Mouse (Mus musculus): ENCODE data around the gene Lypd9. TPM values are rescaled to one million over a fixed set of nuclear protein-coding genes. Genes with fewer than 3 reads are reported as not detected.
"Not testable (repeated sequence)": the region's sequence is repeated elsewhere in the genome, so short reads cannot be mapped to it uniquely, and the experiment has no call there.

The Lypd9 gene
- not detected for polyA plus RNA-seq (2012; fragmentation: generic; extraction: Trizol)
- long read RNA-seq, experiment 1, result 0 reads
- long read RNA-seq, experiment 2, result 0 reads

DNA sequence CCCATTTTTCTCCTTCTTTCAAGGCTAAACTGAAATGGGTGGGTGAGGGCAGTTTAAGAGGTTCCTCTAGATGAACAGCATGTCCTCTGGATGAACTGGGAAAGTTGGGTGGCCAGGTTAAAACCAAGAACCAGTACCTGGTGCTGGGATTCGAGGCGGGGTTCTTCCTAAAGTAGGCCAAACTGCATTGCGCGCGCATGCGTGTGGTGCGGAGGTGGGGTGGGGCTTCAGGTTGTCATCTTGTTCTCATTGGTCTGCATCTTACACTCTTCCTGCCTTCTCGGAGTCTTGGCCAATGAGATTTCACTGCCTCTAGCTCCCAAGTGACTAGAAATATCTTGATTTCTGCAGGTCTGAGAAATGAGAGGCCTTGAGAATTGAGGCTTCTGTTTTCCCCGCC, at the start of gene Lypd9:
Gene Lypd9 (minus strand): TSS at position 165 of the 400 bp plus-strand sequence.
- no peaks in the 10 kb centered on the region for H3K79me2 ChIP-seq (ENCODE audit: control insufficient read depth, insufficient read depth)
- H3K79me3 ChIP-seq (ENCODE audit: low read depth), result no peaks in the 10 kb centered on the region
- H3K4me3 ChIP-seq (ENCODE audit: insufficient read depth, poor library complexity, severe bottlenecking), result no peak within 1 kb of the TSS
- no peak for TF ChIP-seq MYOD1 (IDR thresholded peaks at IDR 0.05; ENCODE audit: control insufficient read depth, insufficient read length, low read depth)
- no peak for TF ChIP-seq CEBPB (IDR thresholded peaks at IDR 0.05; ENCODE audit: low read depth)
- TF ChIP-seq MYOG (IDR thresholded peaks at IDR 0.05; ENCODE audit: control insufficient read depth, extremely low read depth, insufficient read length), result no peak
- TF ChIP-seq FOSL1 (IDR thresholded peaks at IDR 0.05; ENCODE audit: insufficient read depth, low read length, poor library complexity, severe bottlenecking), result no peak
- no peak for TF ChIP-seq USF1 (IDR thresholded peaks at IDR 0.05; ENCODE audit: low read depth)
- no peak for TF ChIP-seq MAX (IDR thresholded peaks at IDR 0.05)
- no peak for TF ChIP-seq CTCF (IDR thresholded peaks at IDR 0.05; ENCODE audit: control insufficient read depth, insufficient read depth, insufficient read length)
- H3K36me3 ChIP-seq (ENCODE audit: control insufficient read depth, insufficient read depth), result no peaks in the 10 kb centered on the region
- H3ac ChIP-seq (ENCODE audit: control insufficient read depth, insufficient read length, low read depth), result no peak within 1 kb of the TSS
- no peaks in the 10 kb centered on the region for H3K27me3 ChIP-seq (ENCODE audit: control insufficient read depth, insufficient read depth, insufficient read length)

- not testable (repeated sequence) for H3K27me3 ChIP-seq (ENCODE audit: control insufficient read depth, insufficient read depth, insufficient read length)
Measured at GRCm38 (mm10) chr11:58502472-58502871, 49.7 kb upstream of the Lypd9 start, which contains the start of gene Olfr331. Olfr331 (minus strand) TSS chr11:58502572.

GRCm38 (mm10) chr11:58499290-58499689, 46.6 kb upstream of the Lypd9 start:
- no peaks in the 10 kb centered on the region for H3K27me3 ChIP-seq (ENCODE audit: control insufficient read depth, insufficient read depth, insufficient read length)
- no peaks in the 10 kb centered on the region for H3K36me3 ChIP-seq (ENCODE audit: control insufficient read depth, insufficient read depth)
- no peak overlapping the region for H3ac ChIP-seq (ENCODE audit: control insufficient read depth, insufficient read length, low read depth)
- no peak for TF ChIP-seq USF1 (IDR thresholded peaks at IDR 0.05; ENCODE audit: low read depth)
- no peak for TF ChIP-seq MYOD1 (IDR thresholded peaks at IDR 0.05; ENCODE audit: control insufficient read depth, insufficient read length, low read depth)
- TF ChIP-seq CEBPB (IDR thresholded peaks at IDR 0.05; ENCODE audit: low read depth), result no peak
- TF ChIP-seq CTCF (IDR thresholded peaks at IDR 0.05; ENCODE audit: control insufficient read depth, insufficient read depth, insufficient read length), result no peak
- TF ChIP-seq MAX (IDR thresholded peaks at IDR 0.05), result no peak
- TF ChIP-seq FOSL1 (IDR thresholded peaks at IDR 0.05; ENCODE audit: insufficient read depth, low read length, poor library complexity, severe bottlenecking), result no peak
- H3K79me3 ChIP-seq (ENCODE audit: low read depth), result no peaks in the 10 kb centered on the region
- no peaks in the 10 kb centered on the region for H3K79me2 ChIP-seq (ENCODE audit: control insufficient read depth, insufficient read depth)
- H3K4me3 ChIP-seq (ENCODE audit: insufficient read depth, poor library complexity, severe bottlenecking), result no peak overlapping the region

More at GRCm38 (mm10) chr11:58502472-58502871, 49.7 kb upstream of the Lypd9 start, which contains the start of gene Olfr331:
- not testable (repeated sequence) for H3ac ChIP-seq (ENCODE audit: control insufficient read depth, insufficient read length, low read depth); H3K36me3 ChIP-seq (ENCODE audit: control insufficient read depth, insufficient read depth); H3K79me2 ChIP-seq (ENCODE audit: control insufficient read depth, insufficient read depth); H3K79me3 ChIP-seq (ENCODE audit: low read depth); H3K4me3 ChIP-seq (ENCODE audit: insufficient read depth, poor library complexity, severe bottlenecking)

DNA sequence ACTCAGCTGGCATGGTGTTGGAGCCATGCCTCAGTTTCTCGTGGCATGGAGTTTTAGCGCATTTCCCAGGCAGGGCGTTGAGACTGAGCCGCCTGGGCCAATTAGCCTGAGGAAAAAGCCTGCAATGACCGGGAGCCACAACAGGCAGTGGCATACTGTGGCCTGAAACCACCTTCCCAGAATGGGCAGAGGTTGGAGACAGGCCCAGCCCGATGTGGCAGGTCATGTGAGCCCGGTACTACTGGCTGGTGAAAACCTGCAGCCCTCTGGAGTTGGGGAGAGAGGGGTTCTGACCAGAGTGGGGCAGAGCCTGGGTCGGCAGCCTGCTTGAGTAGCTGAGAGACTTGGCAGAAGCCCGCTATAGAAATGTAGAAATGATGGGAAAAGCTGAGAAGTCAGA, 46.0 kb upstream of the Lypd9 start:
- Histone ChIP-seq H3K79me3 (ENCODE audit: low read depth) (no peaks in the 10 kb centered on the region), H3K36me3 (ENCODE audit: control insufficient read depth, insufficient read depth) (no peaks in the 10 kb centered on the region), H3K4me3 (ENCODE audit: insufficient read depth, poor library complexity, severe bottlenecking) (no peak overlapping the region), H3K27me3 (ENCODE audit: control insufficient read depth, insufficient read depth, insufficient read length) (no peaks in the 10 kb centered on the region), H3K79me2 (ENCODE audit: control insufficient read depth, insufficient read depth) (no peaks in the 10 kb centered on the region), H3ac (ENCODE audit: control insufficient read depth, insufficient read length, low read depth) (no peak overlapping the region)
- TF ChIP-seq FOSL1 (IDR thresholded peaks at IDR 0.05; ENCODE audit: insufficient read depth, low read length, poor library complexity, severe bottlenecking) (no peak), CTCF (IDR thresholded peaks at IDR 0.05; ENCODE audit: control insufficient read depth, insufficient read depth, insufficient read length) (no peak), MAX (IDR thresholded peaks at IDR 0.05) (no peak), MYOD1 (IDR thresholded peaks at IDR 0.05; ENCODE audit: control insufficient read depth, insufficient read length, low read depth) (no peak), MYOG (IDR thresholded peaks at IDR 0.05; ENCODE audit: control insufficient read depth, extremely low read depth, insufficient read length) (no peak), CEBPB (IDR thresholded peaks at IDR 0.05; ENCODE audit: low read depth) (no peak), USF1 (IDR thresholded peaks at IDR 0.05; ENCODE audit: low read depth) (no peak)

DNA sequence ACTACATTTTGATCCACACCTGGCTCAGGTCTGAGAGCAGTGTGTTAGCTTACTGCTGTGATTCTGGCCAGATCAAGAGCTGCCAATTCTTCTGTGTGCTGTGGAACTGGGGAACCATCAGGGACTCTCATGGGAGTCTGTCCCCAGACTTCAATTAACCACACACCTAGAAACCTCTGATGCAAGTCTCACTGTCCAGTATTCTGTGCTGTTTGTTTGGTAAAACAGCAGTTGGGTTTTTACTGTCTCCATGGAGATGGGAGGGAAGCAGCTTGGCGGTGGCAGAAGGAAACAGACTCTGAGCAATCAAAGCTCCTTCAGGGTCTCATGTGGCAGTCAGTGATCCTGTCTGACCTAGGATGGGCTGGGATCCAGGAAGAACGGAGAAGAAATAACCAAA, 39.7 kb upstream of the Lypd9 start, which contains the start of gene Olfr332:
Gene Olfr332 (minus strand): TSS at position 101 of the 400 bp plus-strand sequence.
- Histone ChIP-seq H3K79me2 (ENCODE audit: control insufficient read depth, insufficient read depth) (no peaks in the 10 kb centered on the region), H3ac (ENCODE audit: control insufficient read depth, insufficient read length, low read depth) (no peak within 1 kb of the TSS)
- no peak for TF ChIP-seq MYOD1 (IDR thresholded peaks at IDR 0.05; ENCODE audit: control insufficient read depth, insufficient read length, low read depth)
- TF ChIP-seq MYOG (IDR thresholded peaks at IDR 0.05; ENCODE audit: control insufficient read depth, extremely low read depth, insufficient read length), result no peak
- no peak for TF ChIP-seq CEBPB (IDR thresholded peaks at IDR 0.05; ENCODE audit: low read depth)
- TF ChIP-seq USF1 (IDR thresholded peaks at IDR 0.05; ENCODE audit: low read depth), result no peak
- no peak for TF ChIP-seq CTCF (IDR thresholded peaks at IDR 0.05; ENCODE audit: control insufficient read depth, insufficient read depth, insufficient read length)
- no peak for TF ChIP-seq MAX (IDR thresholded peaks at IDR 0.05)
- no peak for TF ChIP-seq FOSL1 (IDR thresholded peaks at IDR 0.05; ENCODE audit: insufficient read depth, low read length, poor library complexity, severe bottlenecking)

GRCm38 (mm10) chr11:58462170-58462569, 9.4 kb upstream of the Lypd9 start, which contains the start of gene Olfr30:
Olfr30 (minus strand) TSS chr11:58462270.
- Histone ChIP-seq H3K79me2 (ENCODE audit: control insufficient read depth, insufficient read depth) (no peaks in the 10 kb centered on the region), H3ac (ENCODE audit: control insufficient read depth, insufficient read length, low read depth) (no peak within 1 kb of the TSS), H3K79me3 (ENCODE audit: low read depth) (no peaks in the 10 kb centered on the region), H3K36me3 (ENCODE audit: control insufficient read depth, insufficient read depth) (no peaks in the 10 kb centered on the region), H3K27me3 (ENCODE audit: control insufficient read depth, insufficient read depth, insufficient read length) (peaks cover 4% of the 10 kb centered on the region), H3K4me3 (ENCODE audit: insufficient read depth, poor library complexity, severe bottlenecking) (no peak within 1 kb of the TSS)
- TF ChIP-seq MYOD1 (IDR thresholded peaks at IDR 0.05; ENCODE audit: control insufficient read depth, insufficient read length, low read depth) (no peak), CEBPB (IDR thresholded peaks at IDR 0.05; ENCODE audit: low read depth) (no peak), MAX (IDR thresholded peaks at IDR 0.05) (no peak), FOSL1 (IDR thresholded peaks at IDR 0.05; ENCODE audit: insufficient read depth, low read length, poor library complexity, severe bottlenecking) (no peak), CTCF (IDR thresholded peaks at IDR 0.05; ENCODE audit: control insufficient read depth, insufficient read depth, insufficient read length) (no peak), USF1 (IDR thresholded peaks at IDR 0.05; ENCODE audit: low read depth) (no peak), MYOG (IDR thresholded peaks at IDR 0.05; ENCODE audit: control insufficient read depth, extremely low read depth, insufficient read length) (no peak)

More for the DNA sequence above, 39.7 kb upstream of the Lypd9 start, which contains the start of gene Olfr332:
- no peak within 1 kb of the TSS for H3K4me3 ChIP-seq (ENCODE audit: insufficient read depth, poor library complexity, severe bottlenecking)
- no peaks in the 10 kb centered on the region for H3K79me3 ChIP-seq (ENCODE audit: low read depth)
- peaks cover 5% of the 10 kb centered on the region for H3K27me3 ChIP-seq (ENCODE audit: control insufficient read depth, insufficient read depth, insufficient read length)
- H3K36me3 ChIP-seq (ENCODE audit: control insufficient read depth, insufficient read depth), result no peaks in the 10 kb centered on the region

Data from C2C12 (cell line).